Mouse (Mus musculus) liver, embryonic 16.5 days (tissue): Measurements from ENCODE around the gene Flvcr2. TPM values are rescaled to one million over a fixed set of nuclear protein-coding genes. Genes with fewer than 3 reads are reported as not detected.

Experiments
- ATAC-seq: fragments of 200-750 bp; cut with Nextera tagmentation; 2 replicates; pipeline ENCODE4 v1.8.0; 2017; ENCODE audit warnings: low read depth, mild to moderate bottlenecking, moderate number of reproducible peaks, moderate library complexity
- H3K27ac ChIP-seq: fragments of 300-500 bp; sonication (generic); 2 replicates; pipeline ENCODE4 v1.5.1; 2014; ENCODE audit warnings: mild to moderate bottlenecking, low read length
- H3K27me3 ChIP-seq: fragments of 300-500 bp; sonication (generic); 2 replicates; pipeline ENCODE4 v1.6.1; 2014; ENCODE audit warnings: low read depth, low read length, mixed read lengths; ENCODE audit not compliant: control insufficient read depth, insufficient read depth
- H3K36me3 ChIP-seq: fragments of 300-500 bp; sonication (generic); 2 replicates; pipeline ENCODE4 v1.6.1; 2014; ENCODE audit warnings: mild to moderate bottlenecking; ENCODE audit not compliant: control insufficient read depth, insufficient read depth
- H3K4me1 ChIP-seq: fragments of 300-500 bp; sonication (generic); 2 replicates; pipeline ENCODE4 v1.6.1; 2014; ENCODE audit warnings: low read depth, low read length, mixed read lengths; ENCODE audit not compliant: control insufficient read depth
- H3K4me2 ChIP-seq: fragments of 300-500 bp; sonication (generic); 2 replicates; pipeline ENCODE4 v1.6.1; 2014; ENCODE audit warnings: low read depth, low read length, mixed read lengths
- H3K4me3 ChIP-seq: fragments of 300-500 bp; sonication (generic); 2 replicates; pipeline ENCODE4 v1.5.1; 2014; ENCODE audit warnings: low read depth, mild to moderate bottlenecking, low read length
- H3K9ac ChIP-seq: fragments of 300-500 bp; sonication (generic); 2 replicates; pipeline ENCODE4 v1.6.1; 2014; ENCODE audit warnings: low read depth, low read length
- H3K9me3 ChIP-seq: fragments of 300-500 bp; sonication (generic); replicated peaks from 2 replicates; pipeline ENCODE4 v1.6.1; 2016; ENCODE audit warnings: low read length; ENCODE audit not compliant: control insufficient read depth
- WGBS: fragments of 180-500 bp; shearing (Covaris S2); extraction: QIAGEN DNeasy Blood & Tissue Kit; methylation state at CpG from one replicate; pipeline ENCODE4 v1.1.7; 2014; ENCODE audit not compliant: insufficient replicate concordance; 5-methylcytosine and 5-hydroxymethylcytosine counted together
- microRNA-seq: library from miRNA; unstranded; fragments of <30 nt; microRNA quantifications from one replicate; pipeline ENCODE4, GENCODE M21; 2016
- polyA plus RNA-seq: library from polyadenylated mRNA; unstranded; fragments of >200 nt; fragmentation: Nextera tagmentation; extraction: Ambion mirVana; gene quantifications from 2 replicates; pipeline ENCODE4 v1.2.1, GENCODE M21; 2015

Flvcr2 gene
- polyA plus RNA-seq, 1 experiment from 2014 or later, result 10.0 TPM

DNA sequence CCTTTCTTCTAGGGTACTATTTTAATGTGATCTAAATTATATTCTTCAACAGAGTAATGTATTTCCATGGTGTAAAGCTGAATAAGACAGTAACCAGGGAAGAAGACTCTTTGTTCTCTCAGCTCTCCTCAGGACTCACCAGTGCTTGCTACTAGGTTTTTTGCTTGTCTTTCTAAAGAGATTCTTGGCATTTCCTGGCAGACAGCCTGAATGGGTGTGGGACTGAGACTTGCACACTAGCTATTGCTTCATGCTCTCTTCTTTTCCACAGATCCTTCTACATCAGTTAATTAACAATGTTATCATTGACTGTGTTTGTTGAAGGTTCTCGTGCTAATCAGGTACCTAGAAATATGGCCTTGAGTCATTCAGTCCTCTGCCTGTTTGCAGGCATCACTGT is 107.9 kb downstream of the Flvcr2 start:
- no peak for ATAC-seq

DNA sequence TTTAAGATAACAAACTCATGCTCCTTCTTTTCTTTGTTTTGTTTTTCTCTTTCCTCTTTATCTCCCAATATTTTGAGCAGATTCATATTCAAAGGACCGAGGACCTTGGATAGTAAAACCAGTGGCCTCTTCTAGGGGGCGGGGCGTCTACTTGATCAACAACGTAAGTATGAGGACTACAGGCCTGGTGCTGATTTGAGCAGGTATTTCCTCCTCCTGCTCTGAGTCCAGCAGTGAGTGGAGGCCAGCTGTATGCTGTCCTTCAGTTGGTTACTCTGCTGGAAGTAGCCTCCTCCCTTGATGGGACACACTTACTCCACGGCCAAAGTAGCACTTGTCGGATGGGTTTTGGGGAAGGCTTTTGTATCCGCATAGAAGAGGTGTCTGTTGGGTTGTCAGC is 111.0 kb downstream of the Flvcr2 start:
- WGBS, result 82% methylated on average over 7 of the region's 7 CpGs
- H3K27me3 ChIP-seq, result no peaks in the 10 kb centered on the region
- H3K27ac ChIP-seq, result no peak overlapping the region

More for the DNA sequence above, 107.9 kb downstream of the Flvcr2 start:
- Histone ChIP-seq H3K9ac (no peak overlapping the region), H3K36me3 (no peaks in the 10 kb centered on the region; the same call in 1 of the 2 replicates), H3K27me3 (no peaks in the 10 kb centered on the region), H3K9me3 (no peaks in the 10 kb centered on the region), H3K4me3 (no peak overlapping the region), H3K4me1 (no peaks in the 10 kb centered on the region), H3K27ac (no peak overlapping the region), H3K4me2 (no peak overlapping the region)
- WGBS, result 74% methylated on average over 1 of the region's 1 CpGs

DNA sequence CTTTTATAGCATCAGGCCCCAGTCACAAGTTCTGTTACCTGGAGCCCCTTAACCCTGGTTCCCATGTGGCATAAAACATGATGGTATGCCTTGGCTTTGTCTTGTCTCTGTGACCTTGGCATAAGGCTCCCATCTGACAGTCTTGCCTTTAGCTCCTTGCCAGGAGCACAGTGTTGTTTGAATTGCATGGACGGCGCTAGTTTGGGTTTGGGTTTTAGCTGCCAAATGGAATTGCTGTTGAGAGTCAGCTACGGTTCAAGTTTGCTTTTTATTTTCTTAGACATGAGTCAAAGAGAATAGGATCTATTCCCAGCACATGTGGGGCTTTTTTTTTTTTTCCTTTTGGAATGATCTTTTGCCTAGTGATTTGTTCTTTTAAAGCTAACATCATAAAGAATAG is 112.8 kb downstream of the Flvcr2 start:
- H3K36me3 ChIP-seq, result no peaks in the 10 kb centered on the region
- no peaks in the 10 kb centered on the region for H3K27me3 ChIP-seq
- no peak for ATAC-seq
- H3K4me3 ChIP-seq, result no peak overlapping the region
- 77% methylated on average over 3 of the region's 3 CpGs for WGBS
- no peak overlapping the region for H3K27ac ChIP-seq
- H3K9me3 ChIP-seq, result no peaks in the 10 kb centered on the region
- no peaks in the 10 kb centered on the region for H3K4me1 ChIP-seq
- H3K9ac ChIP-seq, result no peak overlapping the region
- H3K4me2 ChIP-seq, result no peak overlapping the region

More for the DNA sequence above, 111.0 kb downstream of the Flvcr2 start:
- Histone ChIP-seq H3K9me3 (no peaks in the 10 kb centered on the region), H3K4me2 (no peak overlapping the region), H3K4me1 (no peaks in the 10 kb centered on the region), H3K4me3 (no peak overlapping the region), H3K36me3 (no peaks in the 10 kb centered on the region), H3K9ac (no peak overlapping the region)
- no peak for ATAC-seq

DNA sequence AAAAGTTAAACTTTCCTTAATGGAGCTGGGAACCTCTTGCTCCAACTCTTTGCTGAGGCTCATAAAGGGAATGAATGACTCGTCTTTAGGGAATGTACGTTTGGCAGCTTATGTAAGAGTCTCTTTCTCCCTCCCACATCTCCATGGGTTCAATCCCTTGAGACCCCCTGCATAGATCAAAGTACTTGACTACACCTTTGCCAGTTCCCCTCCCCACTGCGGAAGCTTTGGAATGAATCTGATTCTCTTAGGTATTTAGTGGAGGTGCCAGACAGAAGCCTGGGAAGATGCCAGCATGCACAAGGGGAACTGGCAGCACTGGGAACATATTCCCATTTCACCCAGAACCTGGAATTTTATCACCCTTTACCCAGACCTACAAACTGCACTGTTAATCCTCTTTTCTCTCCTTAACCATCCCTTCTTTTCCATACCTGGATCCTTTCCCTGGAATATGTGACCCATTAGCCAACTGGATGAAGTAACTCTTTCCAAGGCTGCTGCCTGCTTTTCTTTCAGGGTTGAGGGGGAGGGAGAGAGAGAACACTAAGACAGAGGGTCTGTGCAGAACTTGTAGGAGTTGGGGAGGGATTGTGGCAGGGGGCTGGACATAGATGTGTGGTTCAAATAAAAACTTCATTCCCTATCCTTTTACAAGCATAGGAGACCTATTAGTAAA is 113.3 kb downstream of the Flvcr2 start:
- H3K27ac ChIP-seq, result no peak overlapping the region
- no peak overlapping the region for H3K4me3 ChIP-seq
- H3K9ac ChIP-seq, result no peak overlapping the region
- H3K9me3 ChIP-seq, result no peaks in the 10 kb centered on the region
- H3K4me2 ChIP-seq, result no peak overlapping the region
- no peaks in the 10 kb centered on the region for H3K4me1 ChIP-seq
- no peak for ATAC-seq
- 71% methylated on average over 3 of the region's 3 CpGs for WGBS
- H3K27me3 ChIP-seq, result no peaks in the 10 kb centered on the region
- H3K36me3 ChIP-seq, result no peaks in the 10 kb centered on the region; the same call in 1 of the 2 replicates

DNA sequence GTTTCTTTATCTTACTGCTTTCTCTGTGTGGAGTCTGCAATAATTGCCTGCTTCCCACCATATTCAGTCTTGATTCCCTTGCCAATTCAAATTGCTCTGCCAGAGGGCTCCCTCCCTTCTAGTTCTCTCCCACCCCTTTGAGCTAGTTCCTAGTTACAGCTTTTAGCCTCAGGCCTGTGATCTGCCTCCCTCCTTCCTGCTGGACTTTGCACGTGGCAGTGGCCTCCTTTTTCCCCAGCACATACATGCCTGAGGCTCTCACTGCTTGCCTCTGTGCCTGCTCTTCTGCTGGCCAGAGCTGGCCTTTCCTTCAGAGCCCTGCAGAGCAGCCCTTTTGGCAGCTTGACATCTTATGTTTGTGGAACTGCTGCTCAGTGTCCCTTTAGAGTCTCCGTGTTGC is 116.2 kb downstream of the Flvcr2 start:
- Histone ChIP-seq H3K27ac (no peak overlapping the region), H3K36me3 (no peaks in the 10 kb centered on the region; the same call in 1 of the 2 replicates), H3K4me3 (no peak overlapping the region), H3K4me1 (no peaks in the 10 kb centered on the region), H3K9ac (no peak overlapping the region), H3K27me3 (no peaks in the 10 kb centered on the region), H3K4me2 (no peak overlapping the region), H3K9me3 (no peaks in the 10 kb centered on the region)
- WGBS, result 44% methylated on average over 2 of the region's 2 CpGs
- no peak; the same call in 1 of the 2 replicates for ATAC-seq

Small RNA genes lying within 50 kb of the gene (microRNA-seq; reads per million reads assigned to microRNA genes)
- gene Gm47285, result not detected

Other genes starting within 250 kb of the Flvcr2 start
- 0.12 TPM in 1 of 2 replicates, not detected in the other for gene Jdp2, start 147.5 kb upstream of the Flvcr2 start, polyA plus RNA-seq
- 2.5 and 4.0 TPM in 2 replicates for gene Batf, start 59.9 kb upstream of the Flvcr2 start, polyA plus RNA-seq
- 83.0 and 90.3 TPM in 2 replicates for gene Erg28, start 78.0 kb downstream of the Flvcr2 start, polyA plus RNA-seq
- 4.9 and 6.0 TPM in 2 replicates for gene Ttll5, start 78.1 kb downstream of the Flvcr2 start, polyA plus RNA-seq